Mouse (Mus musculus) heart, postnatal 0 days (tissue): Measurements from ENCODE around the gene Nat8f1.

ENCODE experiments used
- CTCF ChIP-seq: IDR thresholded peaks from 2 replicates; pipeline ENCODE4 v1.5.1; 2016; ENCODE audit warnings: antibody characterized with exemption, control low read depth, low read depth
- EP300 ChIP-seq: IDR thresholded peaks from 2 replicates; pipeline ENCODE4 v1.6.1; 2016; ENCODE audit warnings: antibody characterized with exemption, low read depth

- TF ChIP-seq CTCF (no peak), EP300 (no peak)
Measured at GRCm38 (mm10) chr6:85927476-85928464, 12.3 kb upstream of the Nat8f1 start.
